Mouse (Mus musculus): ENCODE measurements around the gene S1pr5. TPM values are rescaled to one million over a fixed set of nuclear protein-coding genes. Genes with fewer than 3 reads are reported as not detected.

The S1pr5 gene
- polyA plus RNA-seq, 2 experiments: 0.06 to 0.10 TPM

DNA sequence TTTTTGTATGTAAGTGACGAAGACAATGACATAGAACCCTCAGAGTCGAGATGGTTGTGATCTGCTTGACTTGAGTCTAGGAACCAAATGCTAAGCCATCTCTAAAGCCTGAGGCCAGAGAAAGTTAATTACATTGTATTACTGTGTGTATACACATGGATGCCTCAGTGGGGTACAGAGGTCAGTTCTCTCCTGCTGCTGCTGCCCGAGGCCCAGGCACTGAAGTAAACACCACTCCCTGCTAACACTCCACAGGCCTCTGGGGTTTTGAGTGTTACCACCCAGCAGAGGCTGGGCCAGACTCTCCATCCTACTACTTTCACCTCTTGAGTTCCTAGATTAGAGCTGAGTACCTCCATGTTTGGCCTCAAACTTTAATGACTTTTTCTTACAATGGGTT, 35.8 kb upstream of the S1pr5 start:
- no peak for ATAC-seq (ENCODE audit: insufficient read depth)
- DNase-seq (ENCODE audit: low read depth in 3 of 3, low spot score in 3 of 3): no peak
- H3K36me3 ChIP-seq (replicated peaks; ENCODE audit: control insufficient read depth, insufficient read depth, low read depth): peaks cover 57% of the 10 kb centered on the region

DNA sequence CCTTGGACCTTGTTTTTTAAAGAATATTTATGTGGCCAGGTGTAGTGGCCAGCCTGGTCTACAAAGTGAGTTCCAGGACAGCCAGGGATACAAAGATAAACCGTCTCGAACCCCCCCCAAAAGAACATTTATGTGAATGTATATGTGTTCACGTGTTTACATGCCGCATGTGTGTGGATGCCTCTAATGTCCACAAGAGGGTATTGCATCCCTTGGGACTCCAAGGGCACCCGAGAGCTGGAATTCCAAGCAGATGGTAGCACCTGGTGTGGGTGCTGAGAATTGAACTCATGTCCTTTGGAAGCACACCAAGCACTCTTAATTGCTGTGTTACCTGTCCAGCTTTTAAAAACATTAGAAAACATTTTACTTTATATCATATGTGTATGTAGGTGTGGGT, 35.3 kb upstream of the S1pr5 start:
- no peak overlapping the region for H3K9ac ChIP-seq (replicated peaks)
- no peaks in the 10 kb centered on the region for H3K27me3 ChIP-seq (ENCODE audit: control insufficient read depth, insufficient read depth, low read length)
- no peak for ATAC-seq (ENCODE audit: insufficient read depth)
- 81% methylated on average over 5 of the region's 5 CpGs for WGBS (ENCODE audit: insufficient replicate concordance)
- TF ChIP-seq EP300 (IDR thresholded peaks at IDR 0.05; ENCODE audit: low read depth): no peak
- peak; percentile 43 for TF ChIP-seq CTCF (IDR thresholded peaks at IDR 0.05; ENCODE audit: low read depth)
- no peak overlapping the region for H3K4me3 ChIP-seq (ENCODE audit: insufficient read depth in 1 of 2, low read depth in 2 of 2, low read length in 2 of 2)
- no peak overlapping the region for H3K27ac ChIP-seq
- H3K36me3 ChIP-seq (replicated peaks; ENCODE audit: control insufficient read depth, insufficient read depth, low read depth): peaks cover 53% of the 10 kb centered on the region
- DNase-seq (ENCODE audit: low read depth in 3 of 3, low spot score in 3 of 3): no peak
- H3K9me3 ChIP-seq (ENCODE audit: control insufficient read depth, low read length): no peaks in the 10 kb centered on the region
- peaks cover 13 to 15% of the 10 kb centered on the region in 2 experiments for H3K4me1 ChIP-seq (replicated peaks; ENCODE audit: control insufficient read depth in 2 of 2, insufficient read depth in 2 of 2, low read length in 1 of 2)
- no peak overlapping the region for H3K4me2 ChIP-seq (ENCODE audit: low read depth)

More for the DNA sequence above, 35.8 kb upstream of the S1pr5 start:
- H3K4me3 ChIP-seq (ENCODE audit: insufficient read depth in 1 of 2, low read depth in 2 of 2, low read length in 2 of 2): no peak overlapping the region
- 80% methylated on average over 3 of the region's 3 CpGs for WGBS (ENCODE audit: insufficient replicate concordance)
- H3K4me1 ChIP-seq (replicated peaks; ENCODE audit: control insufficient read depth in 2 of 2, insufficient read depth in 2 of 2, low read length in 1 of 2): peaks cover 17 to 19% of the 10 kb centered on the region in 2 experiments
- TF ChIP-seq CTCF (IDR thresholded peaks at IDR 0.05; ENCODE audit: low read depth): no peak
- no peak for TF ChIP-seq EP300 (IDR thresholded peaks at IDR 0.05; ENCODE audit: low read depth)
- H3K9ac ChIP-seq (replicated peaks): no peak overlapping the region
- H3K27ac ChIP-seq: no peak overlapping the region
- H3K27me3 ChIP-seq (ENCODE audit: control insufficient read depth, insufficient read depth, low read length): no peaks in the 10 kb centered on the region
- no peak overlapping the region for H3K4me2 ChIP-seq (ENCODE audit: low read depth)
- H3K9me3 ChIP-seq (ENCODE audit: control insufficient read depth, low read length): no peaks in the 10 kb centered on the region

DNA sequence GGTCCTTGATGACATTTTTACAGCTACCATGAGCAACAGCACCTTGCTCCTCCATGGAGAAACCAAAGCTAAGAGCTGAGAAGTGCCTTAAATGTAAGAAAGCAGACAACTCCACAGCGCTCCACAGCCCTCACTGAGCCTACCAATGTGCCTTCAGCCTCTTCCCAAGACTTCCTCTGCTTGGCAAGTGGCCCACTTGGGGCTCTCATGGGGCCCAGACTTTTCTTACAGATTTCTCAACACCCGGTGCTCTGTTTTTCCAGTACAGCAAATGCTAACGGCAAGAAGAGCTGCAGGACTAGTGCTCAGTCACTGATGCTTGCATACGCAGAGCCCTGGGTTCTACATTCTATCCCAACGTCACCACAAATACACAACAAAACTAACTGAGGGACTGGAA, 29.5 kb upstream of the S1pr5 start:
- Histone ChIP-seq H3K9ac (replicated peaks) (no peak overlapping the region), H3K9me3 (ENCODE audit: control insufficient read depth, low read length) (no peaks in the 10 kb centered on the region), H3K4me3 (ENCODE audit: insufficient read depth in 1 of 2, low read depth in 2 of 2, low read length in 2 of 2) (no peak overlapping the region), H3K4me2 (ENCODE audit: low read depth) (no peak overlapping the region), H3K27me3 (ENCODE audit: control insufficient read depth, insufficient read depth, low read length) (no peaks in the 10 kb centered on the region), H3K36me3 (replicated peaks; ENCODE audit: control insufficient read depth, insufficient read depth, low read depth) (peaks cover 77% of the 10 kb centered on the region), H3K27ac (no peak overlapping the region), H3K4me1 (replicated peaks; ENCODE audit: control insufficient read depth in 2 of 2, insufficient read depth in 2 of 2, low read length in 1 of 2) (peaks cover 12 to 18% of the 10 kb centered on the region in 2 experiments)
- no peak for ATAC-seq (ENCODE audit: insufficient read depth)
- DNase-seq (ENCODE audit: low read depth in 3 of 3, low spot score in 3 of 3): no peak
- no peak for TF ChIP-seq EP300 (IDR thresholded peaks at IDR 0.05; ENCODE audit: low read depth)
- TF ChIP-seq CTCF (IDR thresholded peaks at IDR 0.05; ENCODE audit: low read depth): no peak
- whole genome bisulfite sequencing (ENCODE audit: insufficient replicate concordance): 89% methylated on average over 5 of the region's 5 CpGs

DNA sequence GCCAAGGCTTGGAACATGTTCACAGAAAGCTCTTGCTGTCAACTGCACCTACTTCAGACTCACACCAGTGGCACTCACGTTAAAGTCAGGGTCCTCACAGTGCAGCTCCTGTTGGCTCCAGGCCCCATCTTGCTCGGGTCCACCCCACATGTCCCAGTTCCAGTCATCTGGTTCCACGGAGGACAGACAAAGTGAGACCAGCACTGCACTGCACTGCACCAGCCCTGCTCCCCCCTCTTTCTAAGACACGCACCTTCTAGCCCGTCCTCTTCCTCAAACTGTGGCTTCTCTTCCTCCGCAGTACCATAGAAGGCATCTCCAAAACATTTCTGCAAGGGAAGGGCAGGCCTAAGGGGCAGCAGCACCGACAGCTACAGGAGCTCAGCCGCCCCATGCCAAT, 28.1 kb upstream of the S1pr5 start:
- no peaks in the 10 kb centered on the region for H3K27me3 ChIP-seq (ENCODE audit: control insufficient read depth, insufficient read depth, low read length)
- no peak overlapping the region for H3K4me2 ChIP-seq (ENCODE audit: low read depth)
- H3K36me3 ChIP-seq (replicated peaks; ENCODE audit: control insufficient read depth, insufficient read depth, low read depth): peaks cover 81% of the 10 kb centered on the region
- no peaks in the 10 kb centered on the region for H3K9me3 ChIP-seq (ENCODE audit: control insufficient read depth, low read length)
- H3K9ac ChIP-seq (replicated peaks): no peak overlapping the region
- peaks cover 12 to 18% of the 10 kb centered on the region in 2 experiments for H3K4me1 ChIP-seq (replicated peaks; ENCODE audit: control insufficient read depth in 2 of 2, insufficient read depth in 2 of 2, low read length in 1 of 2)
- TF ChIP-seq EP300 (IDR thresholded peaks at IDR 0.05; ENCODE audit: low read depth): no peak
- no peak for TF ChIP-seq CTCF (IDR thresholded peaks at IDR 0.05; ENCODE audit: low read depth)
- H3K4me3 ChIP-seq (ENCODE audit: insufficient read depth in 1 of 2, low read depth in 2 of 2, low read length in 2 of 2): no peak overlapping the region
- ATAC-seq (ENCODE audit: insufficient read depth) (no peak), DNase-seq (ENCODE audit: low read depth in 3 of 3, low spot score in 3 of 3) (no peak)
- WGBS (ENCODE audit: insufficient replicate concordance): 85% methylated on average over 8 of the region's 8 CpGs
- no peak overlapping the region for H3K27ac ChIP-seq

DNA sequence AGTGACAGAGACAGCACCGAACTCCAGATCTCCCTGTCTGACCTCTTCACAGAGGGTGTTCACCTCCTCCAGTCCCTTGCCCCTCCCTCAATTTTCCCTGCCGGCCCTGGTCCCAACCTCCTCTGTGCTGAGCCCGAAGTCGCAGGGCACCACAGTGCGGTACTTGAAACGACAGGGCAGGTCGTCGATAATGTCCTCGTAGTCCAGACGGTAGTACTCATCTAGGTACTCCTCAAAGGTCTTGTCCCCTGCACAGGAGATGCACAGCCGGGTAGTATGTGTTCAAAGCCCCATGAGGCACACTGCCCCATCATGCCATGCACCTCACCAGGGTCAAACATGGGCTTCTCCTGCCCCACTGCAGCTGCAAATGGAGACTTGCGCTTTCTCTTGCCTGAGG, 27.5 kb upstream of the S1pr5 start:
- Histone ChIP-seq H3K4me2 (ENCODE audit: low read depth) (no peak overlapping the region), H3K9me3 (ENCODE audit: control insufficient read depth, low read length) (no peaks in the 10 kb centered on the region), H3K4me3 (ENCODE audit: insufficient read depth in 1 of 2, low read depth in 2 of 2, low read length in 2 of 2) (no peak overlapping the region), H3K4me1 (replicated peaks; ENCODE audit: control insufficient read depth in 2 of 2, insufficient read depth in 2 of 2, low read length in 1 of 2) (peaks cover 12 to 18% of the 10 kb centered on the region in 2 experiments), H3K36me3 (replicated peaks; ENCODE audit: control insufficient read depth, insufficient read depth, low read depth) (peaks cover 81% of the 10 kb centered on the region), H3K27ac (no peak overlapping the region; the same call in 1 of the 2 replicates), H3K27me3 (ENCODE audit: control insufficient read depth, insufficient read depth, low read length) (no peaks in the 10 kb centered on the region), H3K9ac (replicated peaks) (no peak overlapping the region)
- ATAC-seq (ENCODE audit: insufficient read depth): 0 out of 2 replicates have a peak, but pooled peaks have one; percentile 2
- DNase-seq (ENCODE audit: low read depth in 3 of 3, low spot score in 3 of 3): no peak
- WGBS (ENCODE audit: insufficient replicate concordance): 89% methylated on average over 12 of the region's 12 CpGs
- no peak for TF ChIP-seq CTCF (IDR thresholded peaks at IDR 0.05; ENCODE audit: low read depth)
- no peak for TF ChIP-seq EP300 (IDR thresholded peaks at IDR 0.05; ENCODE audit: low read depth)
